Mouse (Mus musculus) stomach, postnatal 0 days (tissue): ENCODE results near the gene Eprs.

Experiments used
- CTCF ChIP-seq: IDR thresholded peaks from 2 replicates; pipeline ENCODE4 v1.5.1; 2016; ENCODE audit warnings: antibody characterized with exemption, low read depth, mild to moderate bottlenecking, moderate library complexity
- EP300 ChIP-seq: optimal IDR thresholded peaks from 2 replicates; pipeline ENCODE3; 2016; ENCODE audit warnings: antibody characterized with exemption

GRCm38 (mm10) chr1:185363526-185364182 is 810 bp downstream of the Eprs start:
- no peak for TF ChIP-seq CTCF
- TF ChIP-seq EP300: no peak
